Mouse (Mus musculus) MN1 (cell line): ENCODE results near the gene Stim1.
"Not testable (repeated sequence)": the region's sequence is repeated elsewhere in the genome, so short reads cannot be mapped to it uniquely, and the experiment has no call there.

Experiments used
- DNase-seq: peaks from one replicate; pipeline ENCODE4 v3.0.0-alpha.2; 2016; ENCODE audit warnings: low spot score

Gene Stim1

DNA sequence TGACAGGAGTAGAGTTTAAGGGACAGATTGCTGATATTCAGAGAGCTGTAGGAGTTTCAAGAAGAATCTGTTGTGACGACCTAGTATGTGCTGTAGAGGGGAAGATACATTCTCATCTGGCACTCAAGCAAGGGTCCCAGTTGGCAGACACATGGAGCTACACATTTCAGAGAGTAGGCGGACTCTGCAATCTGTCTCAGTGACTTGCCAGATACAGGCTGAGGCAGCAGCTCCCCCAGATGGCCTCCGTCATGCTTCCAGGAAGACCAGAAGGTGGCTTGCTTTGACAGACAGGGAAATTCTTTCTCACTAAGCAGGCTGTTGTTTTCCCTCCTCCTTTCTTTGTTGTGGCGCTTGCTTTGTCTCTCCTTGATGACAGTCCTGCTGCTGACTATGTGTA, 102.1 kb downstream of the Stim1 start:
- peak; percentile 22 for DNase-seq

DNA sequence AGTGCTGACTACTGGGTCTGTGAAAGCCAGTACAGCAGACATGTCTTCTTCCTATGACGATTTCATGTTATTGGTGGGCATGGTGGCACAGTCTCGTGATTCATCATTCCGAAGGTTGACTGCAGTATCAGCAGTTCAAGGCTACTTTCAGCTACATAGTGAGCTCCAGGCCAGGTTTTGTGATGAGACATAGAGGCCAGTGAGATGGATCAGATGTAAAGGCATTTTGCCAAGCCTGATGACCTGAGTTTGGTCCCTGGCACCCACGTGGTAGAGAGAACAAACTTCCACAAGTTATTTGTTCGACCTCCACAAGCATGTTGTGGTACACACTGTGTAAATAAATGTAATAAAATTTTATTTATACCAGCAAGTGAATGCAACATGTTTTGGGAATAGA, 102.9 kb downstream of the Stim1 start:
- DNase-seq = no peak

DNA sequence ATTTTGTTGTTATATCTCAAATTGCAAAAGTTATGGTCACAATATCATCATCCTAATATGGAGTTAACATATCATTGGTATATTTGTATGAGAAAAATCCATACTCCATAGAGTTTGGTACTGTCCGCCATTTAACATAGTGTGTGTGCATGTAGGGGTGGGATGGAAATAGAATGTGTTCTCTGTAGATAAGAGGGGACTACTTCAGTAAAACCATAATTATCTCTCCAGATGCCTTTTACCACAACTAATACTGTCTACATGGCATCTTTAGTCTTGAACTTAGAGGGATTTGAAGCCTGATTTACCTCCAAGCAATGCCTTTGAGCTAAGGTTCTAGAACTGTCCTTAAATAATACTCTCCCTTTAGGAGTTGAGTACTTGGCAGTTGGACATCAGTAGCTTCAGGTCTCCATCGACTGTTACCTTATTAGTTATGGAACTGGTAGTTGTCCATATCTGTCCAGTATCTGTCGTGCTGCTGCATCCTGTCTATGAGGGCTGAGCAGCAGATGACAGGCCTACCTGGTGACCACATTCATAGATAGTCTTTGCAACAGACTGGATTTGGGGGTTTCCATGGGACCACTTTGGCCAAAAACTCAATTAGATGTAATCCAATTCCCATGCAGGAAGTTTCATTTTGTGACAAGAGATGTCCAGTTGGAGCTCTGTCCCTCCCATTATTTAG, 105.9 kb downstream of the Stim1 start:
- DNase-seq = no peak

DNA sequence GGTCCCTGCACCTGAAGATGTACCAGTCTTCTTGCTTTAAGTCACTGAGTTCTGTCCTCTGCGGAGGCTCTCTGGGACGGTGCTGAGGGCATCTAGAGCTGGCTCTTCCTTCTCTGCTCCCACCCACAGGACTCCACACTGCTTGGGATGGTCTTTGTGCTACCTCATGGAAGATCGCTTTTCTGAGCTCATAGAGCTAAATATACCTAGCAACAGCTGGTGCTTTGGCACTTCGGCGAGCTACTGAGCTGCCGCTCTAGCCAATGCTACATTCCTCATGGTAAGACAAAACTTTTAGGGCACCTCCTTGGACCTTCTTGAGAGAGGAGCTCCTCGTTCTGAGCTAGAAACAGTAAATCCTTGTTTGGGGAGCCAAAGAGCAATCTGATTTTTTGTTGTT, 115.6 kb downstream of the Stim1 start:
- DNase-seq = no peak

DNA sequence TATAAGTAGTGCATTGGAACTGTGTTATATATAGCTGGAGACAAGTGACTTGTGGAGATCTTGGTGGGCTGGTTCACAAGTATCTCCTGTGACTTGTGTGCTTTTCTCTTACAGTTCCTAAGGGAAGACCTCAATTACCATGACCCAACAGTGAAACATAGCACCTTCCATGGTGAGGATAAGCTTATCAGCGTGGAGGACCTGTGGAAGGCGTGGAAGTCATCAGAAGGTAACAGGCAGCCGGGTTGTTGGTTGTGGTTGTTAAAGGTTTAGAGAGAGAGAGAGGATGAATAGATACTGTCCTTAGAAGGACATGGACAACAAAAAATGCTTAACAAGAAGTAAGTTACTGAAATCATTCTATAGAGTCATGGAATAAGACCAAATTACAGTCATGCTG, 118.4 kb downstream of the Stim1 start:
- DNase-seq = no peak

DNA sequence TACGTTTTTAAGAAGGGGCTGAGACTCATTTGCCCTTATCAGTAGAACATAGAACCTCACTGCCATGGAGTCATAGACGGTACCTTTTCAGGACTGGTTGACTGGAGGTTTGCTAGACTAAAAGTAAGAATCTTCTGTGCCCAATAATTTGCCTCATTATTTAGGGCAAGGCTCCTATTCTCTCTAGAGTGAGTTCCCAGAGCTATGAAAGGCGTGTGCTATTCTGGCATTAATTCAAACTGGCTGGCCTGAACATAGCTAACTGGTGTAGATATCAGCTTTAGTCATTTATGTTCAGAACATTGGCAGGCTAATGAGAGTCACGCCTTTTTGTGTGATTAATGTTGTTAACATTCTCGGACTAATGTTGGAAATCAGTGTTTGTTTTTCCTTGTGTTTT, 121.5 kb downstream of the Stim1 start:
- no peak for DNase-seq

DNA sequence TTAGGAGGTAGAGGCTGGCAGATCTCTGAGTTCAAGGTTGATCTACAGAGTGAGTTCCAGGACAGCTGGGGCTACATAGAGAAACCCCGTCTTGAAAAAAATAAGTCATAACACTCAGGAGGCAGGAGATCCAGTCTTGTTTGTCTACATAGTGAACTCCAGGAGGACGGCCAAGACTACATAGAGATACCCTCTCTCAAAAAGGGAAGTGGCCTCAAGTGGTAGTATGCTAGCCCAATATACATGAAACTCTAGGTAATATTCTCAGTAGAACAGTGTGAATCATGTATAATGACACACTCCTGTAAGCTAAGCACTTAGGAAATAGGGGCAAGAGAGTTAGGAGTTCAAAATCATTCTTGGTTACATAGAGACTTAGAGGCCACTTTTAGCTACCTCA, 126.3 kb downstream of the Stim1 start:
- no peak for DNase-seq

DNA sequence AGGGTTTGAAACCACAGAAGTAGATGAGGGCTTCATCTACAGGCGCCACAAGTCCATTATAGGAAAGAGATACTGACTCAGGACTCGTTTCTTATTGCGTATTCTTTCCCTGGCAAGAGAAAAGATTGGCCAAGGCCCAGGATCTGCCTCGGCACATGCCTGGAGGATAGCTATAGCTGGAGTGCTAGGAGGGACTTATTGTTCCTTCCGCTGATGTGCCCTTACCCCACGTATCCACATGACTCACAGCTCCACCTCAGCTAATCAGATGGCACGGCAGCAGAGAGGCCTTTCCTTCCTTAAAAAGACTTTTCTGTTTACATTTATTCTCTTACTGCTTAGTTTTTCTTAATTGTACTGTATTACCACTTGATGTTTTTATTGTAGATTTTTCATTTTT, 128.3 kb downstream of the Stim1 start:
- DNase-seq = peak; percentile 15

DNA sequence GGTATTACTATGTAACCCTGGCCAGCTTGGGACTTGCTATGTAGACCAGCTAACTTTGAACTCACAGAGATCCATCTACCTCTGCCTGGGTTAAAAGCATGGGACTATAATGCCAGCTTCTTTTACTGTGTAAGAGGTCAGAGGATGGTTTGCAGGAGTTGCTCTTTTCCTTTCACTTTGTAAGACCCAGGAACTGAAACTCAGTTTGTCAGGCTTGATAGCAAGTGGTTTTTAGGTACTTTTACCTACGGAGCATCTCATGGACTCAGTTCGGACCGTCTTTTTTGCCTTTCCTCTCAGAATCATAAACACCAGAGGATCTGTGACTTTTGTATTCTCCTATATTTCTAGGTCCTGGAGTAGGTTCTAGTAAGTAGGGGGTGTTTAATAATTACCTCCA, 128.7 kb downstream of the Stim1 start:
- no peak for DNase-seq

DNA sequence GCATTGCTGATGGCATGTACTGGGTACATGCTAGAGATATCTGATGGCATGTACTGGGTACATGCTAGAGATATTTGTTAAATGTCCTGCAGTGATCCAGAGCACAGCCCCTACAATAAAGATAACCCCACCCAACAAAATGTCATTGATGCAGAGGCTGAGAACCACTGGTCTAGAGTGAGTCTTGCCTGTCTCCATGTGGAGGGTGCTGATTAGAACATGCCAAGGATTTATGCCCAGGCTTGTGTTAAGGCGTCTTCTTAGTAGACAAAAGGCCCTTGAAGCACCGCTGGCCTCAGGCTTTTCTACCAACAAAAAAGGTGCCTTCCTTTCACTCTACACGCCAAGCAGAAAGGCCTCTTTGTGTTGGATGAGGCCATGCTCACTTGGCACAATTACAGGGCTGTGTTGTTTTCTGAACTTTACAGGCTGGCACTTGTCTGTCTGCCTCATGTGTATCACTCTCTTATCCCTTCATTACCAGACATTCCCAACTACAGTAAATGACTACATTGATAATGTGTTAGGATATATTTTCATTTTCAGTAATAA, 131.7 kb downstream of the Stim1 start:
- DNase-seq = no peak

- DNase-seq = no peak
Measured at GRCm38 (mm10) chr7:102404118-102404517, 136.5 kb downstream of the Stim1 start.

GRCm38 (mm10) chr7:102407440-102407839, 139.8 kb downstream of the Stim1 start:
- no peak for DNase-seq

DNA sequence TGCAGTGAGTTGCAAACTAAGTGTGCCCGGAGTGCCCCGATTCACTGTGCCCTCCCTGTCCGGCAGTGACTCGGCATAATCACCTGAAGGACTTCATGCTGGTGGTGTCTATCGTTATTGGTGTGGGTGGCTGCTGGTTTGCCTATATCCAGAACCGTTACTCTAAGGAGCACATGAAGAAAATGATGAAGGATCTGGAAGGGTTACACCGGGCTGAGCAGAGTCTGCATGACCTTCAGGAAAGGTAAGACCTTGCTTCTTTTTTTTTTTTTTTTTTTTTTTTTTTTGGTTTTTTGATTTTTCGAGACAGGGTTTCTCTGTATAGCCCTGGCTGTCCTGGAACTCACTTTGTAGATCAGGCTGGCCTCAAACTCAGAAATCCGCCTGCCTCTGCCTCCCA, 147.7 kb downstream of the Stim1 start:
- DNase-seq = not testable (repeated sequence)

DNA sequence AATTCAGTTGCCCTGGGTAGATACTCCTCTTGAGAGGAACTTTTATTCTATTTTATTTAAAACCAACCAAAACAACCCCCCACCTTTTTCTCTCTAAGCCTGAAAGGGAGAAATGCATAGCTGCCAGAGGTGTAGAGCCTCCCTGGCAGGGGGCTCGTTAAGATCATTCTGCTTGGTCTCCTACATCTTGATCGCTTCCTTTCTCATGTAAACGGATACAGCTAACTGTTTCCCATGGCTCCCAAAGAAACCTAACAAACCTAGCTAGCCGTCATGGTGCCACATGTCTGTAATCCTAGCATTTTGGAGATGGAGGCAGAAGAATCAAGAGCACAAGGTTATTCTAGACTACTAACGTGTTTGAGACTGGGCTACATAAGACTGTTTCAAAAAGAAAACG, 148.2 kb downstream of the Stim1 start:
- no peak for DNase-seq

DNA sequence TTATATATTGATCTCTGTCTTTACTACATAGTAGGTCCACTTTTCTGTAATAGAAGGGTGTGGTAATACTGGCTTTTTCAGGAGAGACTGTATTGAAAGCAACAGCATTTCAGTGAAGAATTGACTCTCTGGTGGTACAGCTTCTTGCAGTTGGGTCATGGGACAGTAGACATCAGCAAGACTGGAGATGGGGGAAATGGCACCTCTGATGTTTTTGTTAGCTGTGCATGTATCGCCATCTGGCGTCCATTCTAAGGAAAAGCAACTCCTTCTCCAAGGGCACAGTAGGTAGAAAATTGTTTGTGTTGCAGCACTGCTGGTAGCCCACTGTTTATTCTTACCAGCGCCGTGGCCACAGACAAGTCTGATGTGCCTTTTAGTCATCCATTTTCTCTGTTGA, 149.8 kb downstream of the Stim1 start:
- DNase-seq = peak; percentile 81

DNA sequence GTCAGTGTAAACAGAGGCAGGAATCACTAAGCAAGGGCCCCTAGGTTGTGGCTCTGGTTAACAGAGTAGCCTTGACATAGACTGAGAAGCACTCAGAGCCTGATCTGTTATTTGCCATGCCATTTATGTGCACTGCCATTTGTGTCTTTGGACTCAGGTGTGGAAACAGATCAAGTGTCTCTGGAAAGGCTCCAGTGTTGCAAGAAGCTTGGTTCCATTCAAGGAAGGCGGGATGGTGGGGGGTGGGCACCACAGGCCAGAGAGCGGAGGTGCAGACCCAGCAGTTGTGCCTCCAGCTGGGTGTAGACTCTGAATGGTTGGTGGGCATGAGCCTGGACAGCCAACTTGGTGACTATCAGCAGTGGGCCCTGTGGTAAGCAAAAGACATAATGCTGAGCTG, 154.4 kb downstream of the Stim1 start:
- no peak for DNase-seq

GRCm38 (mm10) chr7:102425933-102426685, 158.5 kb downstream of the Stim1 start:
- no peak for DNase-seq

DNA sequence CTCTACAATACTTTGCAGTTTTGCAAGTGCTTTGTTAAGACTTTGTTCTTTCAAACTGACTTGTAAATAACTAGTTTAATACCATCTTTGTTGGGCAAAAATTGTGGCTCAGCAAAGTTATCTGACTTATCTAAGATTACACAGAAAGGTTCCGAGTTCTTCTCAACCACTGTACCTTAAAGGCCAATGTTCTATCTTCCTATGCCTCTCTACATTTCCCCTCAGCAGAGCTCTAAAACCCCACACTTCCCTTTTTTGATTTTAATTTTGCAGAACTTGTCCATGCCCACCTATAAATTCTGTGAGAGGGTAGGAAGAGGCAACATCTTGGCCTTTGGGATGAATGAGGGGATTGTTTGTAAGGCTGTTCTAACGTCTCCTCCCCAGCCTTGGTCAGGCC, 166.7 kb downstream of the Stim1 start:
- no peak for DNase-seq

- DNase-seq = peak; percentile 63
Measured at GRCm38 (mm10) chr7:102440822-102441656, 173.4 kb downstream of the Stim1 start.

- DNase-seq = peak; percentile 99
Measured at GRCm38 (mm10) chr7:102441657-102442391, 174.2 kb downstream of the Stim1 start, which contains the start of gene Rrm1. Gene Rrm1 (plus strand): TSS chr7:102441695.

DNA sequence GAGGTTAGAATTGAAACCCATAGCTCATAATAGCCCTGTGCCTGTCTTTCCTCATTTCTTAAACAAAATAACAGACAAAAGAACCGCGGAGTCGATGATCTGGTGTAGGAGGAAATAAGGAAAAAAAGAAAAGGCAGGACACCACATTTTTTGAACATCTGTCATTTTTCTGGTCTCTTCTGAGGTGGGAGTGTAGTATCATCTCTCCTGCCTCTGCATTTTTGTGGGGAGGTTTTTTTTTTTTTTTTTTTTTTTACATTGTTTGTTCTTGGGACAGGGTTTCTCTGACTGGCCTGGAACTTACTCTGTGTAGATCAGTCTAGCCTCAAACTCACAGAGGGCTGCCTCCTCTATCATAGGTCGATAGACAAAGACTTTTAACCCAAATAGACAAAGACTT, 174.8 kb downstream of the Stim1 start:
- peak; percentile 20 for DNase-seq

GRCm38 (mm10) chr7:102444301-102444700, 176.7 kb downstream of the Stim1 start:
- no peak for DNase-seq
